Mouse (Mus musculus) heart, embryonic 16.5 days (tissue): ENCODE results near the gene Cd28. TPM values are rescaled to one million over a fixed set of nuclear protein-coding genes. Genes with fewer than 3 reads are reported as not detected.

ENCODE experiments used
- ATAC-seq: fragments of 200-750 bp; cut with Nextera tagmentation; replicated peaks from 2 replicates; pipeline ENCODE4 v1.8.0; 2017; ENCODE audit warnings: moderate number of reproducible peaks; ENCODE audit not compliant: insufficient read depth, low FRiP score; ENCODE audit errors: extremely low read depth
- H3K27ac ChIP-seq: fragments of 300-500 bp; sonication (generic); 2 replicates; pipeline ENCODE4 v1.5.1; 2014; ENCODE audit warnings: mild to moderate bottlenecking, low read length, control low read depth, moderate library complexity
- H3K27me3 ChIP-seq: fragments of 300-500 bp; sonication (generic); 2 replicates; pipeline ENCODE4 v1.6.1; 2014; ENCODE audit warnings: low read length, mixed read lengths; ENCODE audit not compliant: control insufficient read depth, insufficient read depth
- H3K36me3 ChIP-seq: fragments of 300-500 bp; sonication (generic); 2 replicates; pipeline ENCODE4 v1.6.1; 2014; ENCODE audit not compliant: control insufficient read depth, insufficient read depth
- H3K4me1 ChIP-seq: fragments of 300-500 bp; sonication (generic); 2 replicates; pipeline ENCODE4 v1.6.1; 2014; ENCODE audit warnings: low read length, mixed read lengths; ENCODE audit not compliant: control insufficient read depth, insufficient read depth
- H3K4me2 ChIP-seq: fragments of 300-500 bp; sonication (generic); 2 replicates; pipeline ENCODE4 v1.6.1; 2014; ENCODE audit warnings: low read depth, mild to moderate bottlenecking, control low read depth, low read length
- H3K4me3 ChIP-seq: fragments of 300-500 bp; sonication (generic); 2 replicates; pipeline ENCODE4 v1.5.1; 2014; ENCODE audit warnings: mild to moderate bottlenecking, control low read depth, low read length
- H3K9ac ChIP-seq: fragments of 300-500 bp; sonication (generic); 2 replicates; pipeline ENCODE4 v1.6.1; 2014; ENCODE audit warnings: low read length, control low read depth
- H3K9me3 ChIP-seq: fragments of 300-500 bp; sonication (generic); replicated peaks from 2 replicates; pipeline ENCODE4 v1.6.1; 2016; ENCODE audit warnings: low read length; ENCODE audit not compliant: control insufficient read depth
- WGBS: fragments of 180-500 bp; shearing (Covaris S2); extraction: QIAGEN DNeasy Blood & Tissue Kit; methylation state at CpG from one replicate; pipeline ENCODE4 v1.1.7; 2014; 5-methylcytosine and 5-hydroxymethylcytosine counted together
- polyA plus RNA-seq: library from polyadenylated mRNA; unstranded; fragments of >200 nt; fragmentation: Nextera tagmentation; extraction: Ambion mirVana; gene quantifications from 2 replicates; pipeline ENCODE4 v1.2.1, GENCODE M21; 2015

Gene Cd28
- polyA plus RNA-seq, 1 experiment from 2014 or later, result 3.7 TPM

- no peaks in the 10 kb centered on the region for H3K36me3 ChIP-seq
- no peaks in the 10 kb centered on the region for H3K27me3 ChIP-seq
- no peak overlapping the region; the same call in 1 of the 2 replicates for H3K4me3 ChIP-seq
- H3K27ac ChIP-seq, result no peak overlapping the region
- H3K9ac ChIP-seq, result no peak overlapping the region
- WGBS, result 86% methylated on average over 5 of the region's 5 CpGs
- H3K9me3 ChIP-seq, result no peaks in the 10 kb centered on the region
- no peak for ATAC-seq
- H3K4me2 ChIP-seq, result no peak overlapping the region
- peaks cover 22% of the 10 kb centered on the region for H3K4me1 ChIP-seq
Observed at GRCm38 (mm10) chr1:60746856-60747255, 30.3 kb downstream of the Cd28 start.

DNA sequence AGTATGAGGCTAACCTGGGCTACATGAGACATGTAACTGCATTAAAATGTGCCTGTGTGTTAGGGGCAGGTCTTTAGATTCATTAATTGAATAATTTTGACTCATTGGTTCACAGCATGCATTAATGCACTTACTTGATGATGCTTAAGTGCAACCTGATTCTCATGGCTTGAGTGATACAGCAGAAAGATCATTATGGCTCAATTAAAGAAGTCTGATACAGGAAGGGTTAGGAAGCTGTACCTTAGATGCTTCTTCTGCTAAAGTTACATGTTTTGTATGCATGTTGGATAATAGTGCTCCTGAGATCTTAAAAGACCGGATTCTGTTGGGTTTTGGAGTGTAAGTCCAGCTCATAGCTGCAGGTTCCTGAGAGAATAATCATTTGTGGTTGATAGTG lies 31.7 kb downstream of the Cd28 start:
- no peak overlapping the region for H3K4me3 ChIP-seq
- ATAC-seq, result no peak
- H3K4me1 ChIP-seq, result peaks cover 22% of the 10 kb centered on the region
- 93% methylated on average over 1 of the region's 1 CpGs for WGBS
- H3K36me3 ChIP-seq, result no peaks in the 10 kb centered on the region
- no peak overlapping the region for H3K27ac ChIP-seq
- no peak overlapping the region for H3K4me2 ChIP-seq
- H3K9me3 ChIP-seq, result no peaks in the 10 kb centered on the region
- no peaks in the 10 kb centered on the region for H3K27me3 ChIP-seq
- no peak overlapping the region for H3K9ac ChIP-seq

DNA sequence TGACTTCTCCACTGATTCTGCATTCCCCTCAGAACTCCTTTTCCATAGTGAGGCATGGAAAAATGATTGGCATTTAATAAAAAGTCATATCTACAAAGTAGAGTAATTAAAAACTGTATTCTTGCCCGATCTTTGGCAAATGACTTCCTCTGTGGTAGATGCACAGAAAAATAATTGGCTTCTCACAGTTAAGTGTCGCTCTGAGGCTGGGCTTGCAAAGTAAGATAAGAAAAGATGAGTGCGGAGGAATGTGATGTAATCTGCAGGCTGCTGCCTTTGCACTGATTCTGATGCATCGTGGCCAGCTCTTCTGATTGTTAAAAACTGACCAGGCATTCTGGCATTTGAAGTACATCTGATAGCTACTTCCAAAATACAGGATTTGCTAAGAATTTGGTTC lies 32.3 kb downstream of the Cd28 start:
- no peaks in the 10 kb centered on the region for H3K27me3 ChIP-seq
- no peak overlapping the region for H3K4me2 ChIP-seq
- 34% methylated on average over 4 of the region's 4 CpGs for WGBS
- peaks cover 22% of the 10 kb centered on the region for H3K4me1 ChIP-seq
- ATAC-seq, result no peak
- no peak overlapping the region; the same call in 1 of the 2 replicates for H3K9ac ChIP-seq
- H3K4me3 ChIP-seq, result no peak overlapping the region
- H3K9me3 ChIP-seq, result no peaks in the 10 kb centered on the region
- H3K36me3 ChIP-seq, result no peaks in the 10 kb centered on the region
- H3K27ac ChIP-seq, result no peak overlapping the region

DNA sequence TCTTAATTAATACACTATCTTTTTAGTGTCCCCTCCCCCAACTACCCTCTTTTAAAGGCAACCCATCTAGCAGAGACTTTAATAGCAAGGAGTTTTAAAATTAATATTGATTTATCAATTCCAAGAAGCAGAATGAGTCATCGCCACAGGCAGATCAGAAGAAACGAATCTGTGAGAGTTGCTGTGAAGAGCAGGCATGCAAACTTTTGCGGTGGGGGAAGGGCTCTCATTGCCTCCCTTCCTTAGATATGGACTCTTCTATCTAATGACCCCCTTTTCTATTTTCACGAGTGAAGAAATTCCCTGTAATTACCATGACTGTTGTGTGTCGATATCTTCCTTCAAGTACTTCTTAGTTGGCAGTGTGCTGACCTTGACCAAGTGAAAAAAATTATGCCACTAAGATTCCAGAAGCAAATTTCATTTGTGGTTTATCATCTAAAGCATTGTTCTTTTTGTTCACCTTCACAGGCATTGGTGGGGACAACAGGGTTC lies 32.8 kb downstream of the Cd28 start:
- no peak for ATAC-seq
- H3K9ac ChIP-seq, result no peak overlapping the region; the same call in 1 of the 2 replicates
- no peaks in the 10 kb centered on the region for H3K27me3 ChIP-seq
- no peak overlapping the region for H3K27ac ChIP-seq
- H3K9me3 ChIP-seq, result no peaks in the 10 kb centered on the region
- WGBS, result 47% methylated on average over 5 of the region's 5 CpGs
- H3K4me1 ChIP-seq, result peaks cover 22% of the 10 kb centered on the region
- no peaks in the 10 kb centered on the region for H3K36me3 ChIP-seq
- no peak overlapping the region for H3K4me2 ChIP-seq
- no peak overlapping the region for H3K4me3 ChIP-seq

DNA sequence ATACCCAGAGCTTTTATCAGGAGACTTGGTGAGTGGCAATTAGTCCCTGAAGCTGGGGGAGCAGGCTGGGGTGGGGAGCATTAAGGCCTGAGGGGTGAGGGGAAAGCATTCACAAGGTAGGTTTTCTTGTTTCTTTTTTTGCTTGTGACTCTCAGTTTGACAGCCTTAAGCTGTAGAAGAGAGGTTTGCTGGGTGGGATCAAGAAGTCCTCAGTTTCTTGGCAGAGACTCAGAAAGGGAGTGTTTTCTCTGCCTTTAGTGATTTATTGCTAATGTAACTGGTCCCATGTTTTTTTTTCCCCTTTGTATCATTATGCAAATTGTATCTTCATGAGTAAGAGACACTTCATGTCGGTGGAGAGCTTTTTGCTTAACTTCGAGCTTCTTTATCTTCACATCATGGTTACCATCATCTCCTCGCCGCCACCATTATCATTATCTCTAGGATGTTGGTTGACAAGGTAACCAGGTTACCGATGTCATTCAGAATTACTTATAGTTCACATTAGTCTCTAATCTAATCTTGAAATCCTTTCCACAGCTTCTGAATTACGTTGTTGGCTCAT lies 33.7 kb downstream of the Cd28 start:
- Histone ChIP-seq H3K4me3 (no peak overlapping the region), H3K27ac (no peak overlapping the region), H3K36me3 (no peaks in the 10 kb centered on the region), H3K27me3 (no peaks in the 10 kb centered on the region), H3K4me2 (no peak overlapping the region), H3K4me1 (peaks cover 22% of the 10 kb centered on the region), H3K9ac (no peak overlapping the region), H3K9me3 (no peaks in the 10 kb centered on the region)
- WGBS, result 87% methylated on average over 6 of the region's 6 CpGs
- no peak for ATAC-seq

- H3K36me3 ChIP-seq, result no peaks in the 10 kb centered on the region
- H3K9me3 ChIP-seq, result no peaks in the 10 kb centered on the region
- no peak for ATAC-seq
- H3K27me3 ChIP-seq, result no peaks in the 10 kb centered on the region
- no peak overlapping the region for H3K4me3 ChIP-seq
- no peak overlapping the region for H3K4me2 ChIP-seq
- H3K4me1 ChIP-seq, result peaks cover 15% of the 10 kb centered on the region
- no peak overlapping the region for H3K9ac ChIP-seq
- no peak overlapping the region for H3K27ac ChIP-seq
- 87% methylated on average over 4 of the region's 4 CpGs for WGBS
Observed at GRCm38 (mm10) chr1:60751011-60751410, 34.4 kb downstream of the Cd28 start.

DNA sequence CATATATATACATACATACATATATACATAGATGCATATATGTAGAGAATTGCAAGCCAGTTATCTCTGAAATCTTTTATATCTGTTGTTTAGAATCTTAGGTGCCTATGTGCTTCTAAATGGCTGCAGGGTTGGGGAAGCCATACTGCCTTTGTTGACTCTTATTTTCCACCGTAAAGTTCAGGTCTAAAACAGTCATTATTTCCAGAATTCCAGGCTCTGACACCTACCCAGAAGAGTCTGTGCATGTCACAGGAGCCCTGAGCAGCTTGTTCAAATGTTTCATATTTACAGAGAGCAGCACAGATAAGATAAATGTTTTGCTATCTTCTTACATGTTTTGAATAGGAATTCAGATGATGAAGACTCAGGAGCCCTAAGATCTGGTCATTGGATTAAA lies 36.4 kb downstream of the Cd28 start:
- no peak overlapping the region for H3K4me3 ChIP-seq
- 67% methylated on average over 1 of the region's 1 CpGs for WGBS
- H3K4me2 ChIP-seq, result no peak overlapping the region
- no peak overlapping the region for H3K27ac ChIP-seq
- peaks cover 13% of the 10 kb centered on the region for H3K4me1 ChIP-seq
- ATAC-seq, result no peak
- no peak overlapping the region for H3K9ac ChIP-seq
- H3K27me3 ChIP-seq, result no peaks in the 10 kb centered on the region
- no peaks in the 10 kb centered on the region for H3K9me3 ChIP-seq
- no peaks in the 10 kb centered on the region for H3K36me3 ChIP-seq

DNA sequence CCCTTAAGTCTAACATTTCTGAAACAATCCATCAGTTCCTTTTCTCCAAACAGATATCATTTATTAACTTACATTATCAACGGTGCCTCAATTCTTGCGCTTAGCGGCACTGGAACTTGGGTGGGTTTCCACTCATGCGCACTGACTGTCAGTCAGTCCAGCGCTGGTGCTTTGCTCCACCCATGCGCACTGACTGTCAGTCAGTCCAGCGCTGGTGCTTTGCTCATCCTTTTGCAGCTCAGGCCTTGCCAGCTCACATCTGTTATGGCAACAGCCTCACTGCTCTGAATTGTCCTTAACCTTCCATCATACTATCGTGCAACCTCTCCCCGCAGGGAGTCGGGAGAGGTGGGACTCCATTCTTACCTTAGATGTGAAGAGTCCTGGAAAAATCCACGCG lies 37.4 kb downstream of the Cd28 start:
- Histone ChIP-seq H3K9ac (no peak overlapping the region), H3K36me3 (no peaks in the 10 kb centered on the region), H3K4me1 (peaks cover 10% of the 10 kb centered on the region), H3K27ac (no peak overlapping the region), H3K9me3 (no peaks in the 10 kb centered on the region), H3K4me2 (no peak overlapping the region), H3K27me3 (no peaks in the 10 kb centered on the region), H3K4me3 (no peak overlapping the region)
- WGBS, result 90% methylated on average over 12 of the region's 12 CpGs
- ATAC-seq, result no peak

GRCm38 (mm10) chr1:60755391-60756243 lies 39.0 kb downstream of the Cd28 start:
- Histone ChIP-seq H3K4me2 (no peak overlapping the region), H3K27me3 (no peaks in the 10 kb centered on the region), H3K36me3 (no peaks in the 10 kb centered on the region), H3K9ac (no peak overlapping the region), H3K27ac (no peak overlapping the region), H3K4me3 (no peak overlapping the region), H3K4me1 (no peaks in the 10 kb centered on the region), H3K9me3 (no peaks in the 10 kb centered on the region)
- 67% methylated on average over 7 of the region's 7 CpGs for WGBS
- no peak for ATAC-seq
